Mouse (Mus musculus): ENCODE measurements around the gene Daglb.

DNA sequence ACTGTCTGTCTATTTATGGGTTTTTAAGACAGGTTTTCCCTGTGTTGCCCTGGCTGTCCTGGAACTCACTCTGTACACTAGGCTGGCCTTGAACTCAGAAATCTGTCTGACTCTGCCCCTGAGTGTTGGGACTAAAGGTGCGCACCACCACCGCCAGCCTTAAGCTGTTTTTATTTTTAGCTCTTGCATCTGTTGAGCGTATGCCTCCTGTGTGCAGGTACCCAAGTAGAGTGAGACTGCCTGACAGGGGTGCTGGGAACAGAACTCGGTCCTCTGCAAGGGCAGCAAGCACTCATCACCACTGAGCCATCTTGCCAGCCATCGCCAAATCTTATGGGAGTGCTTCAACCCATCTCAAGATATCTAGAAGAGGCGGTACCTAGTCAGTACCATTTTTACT, 11.6 kb downstream of the Daglb start:
- TF ChIP-seq CTCF (IDR thresholded peaks at IDR 0.05; ENCODE audit: borderline replicate concordance, control insufficient read depth, extremely low read depth, insufficient read depth, low read length, poor library complexity) (no peak), POLR2A (IDR thresholded peaks at IDR 0.05; ENCODE audit: control insufficient read depth, extremely low read depth, insufficient read depth, low read length, poor library complexity) (no peak)

Measured in thymus, adult 2 months (tissue).